Mouse (Mus musculus): ENCODE measurements at regions not wholly inside any gene's neighbourhood (a gene's known extent, or its start where the extent isn't known, plus 50 kb on each side); places are given as distances from the start of the nearest gene placed in this dataset.

GRCm38 (mm10) chr13:37533851-37534250 is 188.8 kb downstream of the Ly86 start:
- Histone ChIP-seq H3K9me3 (no peaks in the 10 kb centered on the region), H3K4me1 (peaks cover 16% of the 10 kb centered on the region), H3K27ac (replicated peaks) (no peak overlapping the region), H3K4me2 (no peak overlapping the region), H3K9ac (no peak overlapping the region), H3K36me3 (no peaks in the 10 kb centered on the region), H3K4me3 (no peak overlapping the region), H3K27me3 (replicated peaks) (no peaks in the 10 kb centered on the region)
- ATAC-seq (ENCODE audit: extremely low read depth, insufficient number of reproducible peaks, low FRiP score, low TSS enrichment), result no peak
- WGBS, result 67% methylated on average over 4 of the region's 4 CpGs

DNA sequence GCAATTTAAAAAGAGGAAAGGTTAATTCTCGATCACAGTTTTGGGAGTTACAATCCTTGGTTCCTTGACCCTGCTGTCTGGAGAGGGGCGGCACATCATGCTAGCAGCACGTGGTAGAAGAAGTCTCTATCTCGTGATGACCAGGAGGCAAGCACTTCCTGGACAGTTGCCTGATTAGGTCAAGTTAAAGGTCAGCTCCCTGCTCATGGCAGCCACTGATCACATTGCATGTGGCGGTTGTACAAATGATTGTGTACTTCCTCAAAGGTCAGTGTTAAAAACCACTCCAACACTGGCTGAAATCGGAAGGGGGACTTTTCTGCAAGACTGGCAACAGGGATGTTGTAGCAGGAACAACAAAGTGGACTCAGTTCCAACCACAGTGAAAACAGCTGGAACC is 192.3 kb downstream of the Ly86 start:
- Histone ChIP-seq H3K36me3 (no peaks in the 10 kb centered on the region), H3K27ac (replicated peaks) (0 out of 2 replicates have a peak overlapping the region, but pooled peaks have one; percentile 21), H3K4me2 (no peak overlapping the region), H3K27me3 (replicated peaks) (no peaks in the 10 kb centered on the region), H3K9me3 (no peaks in the 10 kb centered on the region), H3K9ac (no peak overlapping the region), H3K4me1 (peaks cover 17% of the 10 kb centered on the region), H3K4me3 (no peak overlapping the region)
- WGBS, result 52% methylated on average over 6 of the region's 6 CpGs
- no peak for ATAC-seq (ENCODE audit: extremely low read depth, insufficient number of reproducible peaks, low FRiP score, low TSS enrichment)

DNA sequence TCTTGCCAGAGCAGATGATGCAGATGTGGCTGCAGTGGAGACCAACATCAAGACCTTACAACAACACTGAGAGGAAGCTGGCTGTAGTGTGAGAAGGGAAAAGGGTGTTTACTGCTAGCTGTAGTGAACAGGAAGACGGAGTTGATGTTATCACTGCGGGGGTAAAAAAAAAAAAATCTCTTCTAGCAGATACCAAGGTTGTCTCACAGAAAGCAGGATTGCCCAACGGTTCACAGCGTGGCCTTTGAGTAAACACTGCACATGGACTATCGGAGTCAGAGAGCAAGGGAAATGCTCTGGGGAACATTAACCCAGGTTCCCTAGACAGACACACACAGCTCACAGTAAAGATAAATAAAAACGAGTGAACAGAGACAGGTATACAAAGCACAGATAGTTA is 192.8 kb downstream of the Ly86 start:
- H3K27ac ChIP-seq (replicated peaks), result 0 out of 2 replicates have a peak overlapping the region, but pooled peaks have one; percentile 22
- no peak for ATAC-seq (ENCODE audit: extremely low read depth, insufficient number of reproducible peaks, low FRiP score, low TSS enrichment)
- 46% methylated on average over 6 of the region's 6 CpGs for WGBS
- no peaks in the 10 kb centered on the region for H3K27me3 ChIP-seq (replicated peaks)
- no peaks in the 10 kb centered on the region for H3K36me3 ChIP-seq
- no peaks in the 10 kb centered on the region for H3K9me3 ChIP-seq
- H3K4me1 ChIP-seq, result peaks cover 14% of the 10 kb centered on the region
- no peak overlapping the region for H3K4me2 ChIP-seq
- no peak overlapping the region for H3K4me3 ChIP-seq
- H3K9ac ChIP-seq, result no peak overlapping the region

DNA sequence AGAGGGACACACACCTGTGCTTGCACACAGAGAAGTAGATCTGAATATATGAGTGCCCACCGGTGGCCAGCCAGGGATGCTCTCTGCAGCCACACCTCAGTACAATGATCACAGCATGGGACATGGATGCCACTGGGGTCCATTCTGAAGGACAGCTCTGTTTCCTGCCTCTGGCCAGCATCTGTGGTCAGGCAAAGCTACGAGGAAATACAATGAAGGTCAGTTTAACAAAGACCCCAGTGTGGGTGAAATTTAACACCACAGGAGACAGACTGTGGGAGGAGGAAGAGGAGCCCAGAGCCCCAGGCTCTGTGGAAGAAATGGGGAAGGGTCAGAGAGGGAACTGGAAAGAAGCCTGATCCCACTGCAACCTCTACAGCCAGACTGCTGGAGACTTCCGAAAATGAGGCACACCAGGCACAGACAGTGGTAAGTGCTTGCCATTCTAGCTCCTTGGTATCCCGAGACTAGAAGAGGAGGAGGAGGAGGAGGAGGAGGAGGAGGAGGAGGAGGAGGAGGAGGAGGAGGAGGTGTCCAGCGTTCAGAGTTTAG is 196.0 kb downstream of the Ly86 start:
- Histone ChIP-seq H3K9me3 (no peaks in the 10 kb centered on the region), H3K27ac (replicated peaks) (no peak overlapping the region), H3K9ac (no peak overlapping the region), H3K4me1 (peaks cover 12% of the 10 kb centered on the region), H3K4me2 (no peak overlapping the region), H3K4me3 (no peak overlapping the region), H3K27me3 (replicated peaks) (no peaks in the 10 kb centered on the region), H3K36me3 (no peaks in the 10 kb centered on the region)
- ATAC-seq (ENCODE audit: extremely low read depth, insufficient number of reproducible peaks, low FRiP score, low TSS enrichment), result no peak
- 37% methylated on average over 3 of the region's 5 CpGs for WGBS

- 9% methylated on average over 6 of the region's 6 CpGs for WGBS
- Histone ChIP-seq H3K9me3 (no peaks in the 10 kb centered on the region), H3K27ac (replicated peaks) (no peak overlapping the region), H3K36me3 (no peaks in the 10 kb centered on the region), H3K4me3 (no peak overlapping the region), H3K4me1 (peaks cover 12% of the 10 kb centered on the region), H3K9ac (peak overlapping the region; percentile 52; the same call in 1 of the 2 replicates), H3K27me3 (replicated peaks) (no peaks in the 10 kb centered on the region), H3K4me2 (peak overlapping the region; percentile 44)
- ATAC-seq (ENCODE audit: extremely low read depth, insufficient number of reproducible peaks, low FRiP score, low TSS enrichment), result no peak; the same call in 1 of the 2 replicates
These were observed 196.7 kb downstream of the Ly86 start for GRCm38 (mm10) chr13:37541674-37542073.

GRCm38 (mm10) chr13:37542744-37543196 is 197.8 kb downstream of the Ly86 start:
- H3K36me3 ChIP-seq, result no peaks in the 10 kb centered on the region
- H3K9ac ChIP-seq, result no peak overlapping the region
- no peak overlapping the region for H3K4me2 ChIP-seq
- no peak overlapping the region for H3K4me3 ChIP-seq
- peaks cover 20% of the 10 kb centered on the region for H3K4me1 ChIP-seq
- ATAC-seq (ENCODE audit: extremely low read depth, insufficient number of reproducible peaks, low FRiP score, low TSS enrichment), result no peak
- H3K27me3 ChIP-seq (replicated peaks), result no peaks in the 10 kb centered on the region
- no peaks in the 10 kb centered on the region for H3K9me3 ChIP-seq
- no peak overlapping the region for H3K27ac ChIP-seq (replicated peaks)
- 84% methylated on average over 13 of the region's 13 CpGs for WGBS

- no peak overlapping the region for H3K4me2 ChIP-seq
- WGBS, result 78% methylated on average over 3 of the region's 3 CpGs
- peaks cover 30% of the 10 kb centered on the region for H3K4me1 ChIP-seq
- no peak for ATAC-seq (ENCODE audit: extremely low read depth, insufficient number of reproducible peaks, low FRiP score, low TSS enrichment)
- no peak overlapping the region for H3K9ac ChIP-seq
- no peaks in the 10 kb centered on the region for H3K27me3 ChIP-seq (replicated peaks)
- H3K36me3 ChIP-seq, result no peaks in the 10 kb centered on the region
- no peak overlapping the region for H3K4me3 ChIP-seq
- no peak overlapping the region for H3K27ac ChIP-seq (replicated peaks)
- no peaks in the 10 kb centered on the region for H3K9me3 ChIP-seq
These were observed 198.8 kb downstream of the Ly86 start for GRCm38 (mm10) chr13:37543788-37544187.

- Histone ChIP-seq H3K36me3 (no peaks in the 10 kb centered on the region), H3K4me1 (peaks cover 31% of the 10 kb centered on the region), H3K9me3 (no peaks in the 10 kb centered on the region), H3K4me3 (no peak overlapping the region), H3K9ac (no peak overlapping the region), H3K27ac (replicated peaks) (no peak overlapping the region), H3K27me3 (replicated peaks) (no peaks in the 10 kb centered on the region), H3K4me2 (no peak overlapping the region)
- 80% methylated on average over 2 of the region's 2 CpGs for WGBS
- ATAC-seq (ENCODE audit: extremely low read depth, insufficient number of reproducible peaks, low FRiP score, low TSS enrichment), result no peak
These were observed 199.7 kb downstream of the Ly86 start for GRCm38 (mm10) chr13:37544696-37545095.

DNA sequence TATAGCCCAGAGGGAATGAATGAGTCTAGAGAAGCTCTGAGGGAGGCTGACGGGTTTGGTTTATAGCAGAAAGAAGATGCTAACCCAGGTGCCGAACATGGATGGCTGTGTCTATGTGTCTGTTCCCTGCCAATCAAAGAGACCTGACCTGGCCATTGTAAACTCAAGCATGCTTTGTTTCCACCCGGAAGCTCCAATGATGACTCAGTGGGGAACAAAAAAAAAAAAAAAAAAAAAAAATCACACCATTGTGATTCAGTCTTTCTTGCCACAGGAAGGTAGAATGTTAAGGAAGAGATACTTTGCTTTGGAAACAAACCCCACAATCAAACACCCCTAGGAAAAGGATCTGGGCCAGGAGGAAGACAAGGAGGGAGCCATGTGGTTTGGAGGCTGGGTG is 201.5 kb downstream of the Ly86 start:
- Histone ChIP-seq H3K4me2 (no peak overlapping the region), H3K27ac (replicated peaks) (peak overlapping the region; percentile 45; the same call in 1 of the 2 replicates), H3K9me3 (no peaks in the 10 kb centered on the region), H3K4me3 (no peak overlapping the region), H3K4me1 (peaks cover 31% of the 10 kb centered on the region), H3K27me3 (replicated peaks) (no peaks in the 10 kb centered on the region), H3K9ac (no peak overlapping the region), H3K36me3 (no peaks in the 10 kb centered on the region)
- whole genome bisulfite sequencing, result 75% methylated on average over 3 of the region's 3 CpGs
- no peak for ATAC-seq (ENCODE audit: extremely low read depth, insufficient number of reproducible peaks, low FRiP score, low TSS enrichment)

GRCm38 (mm10) chr13:37550584-37550983 is 205.6 kb downstream of the Ly86 start:
- no peaks in the 10 kb centered on the region for H3K27me3 ChIP-seq (replicated peaks)
- H3K36me3 ChIP-seq, result no peaks in the 10 kb centered on the region
- no peak for ATAC-seq (ENCODE audit: extremely low read depth, insufficient number of reproducible peaks, low FRiP score, low TSS enrichment)
- H3K4me1 ChIP-seq, result peaks cover 25% of the 10 kb centered on the region
- H3K4me2 ChIP-seq, result no peak overlapping the region
- no peak overlapping the region for H3K27ac ChIP-seq (replicated peaks)
- WGBS, result 61% methylated on average over 4 of the region's 4 CpGs
- H3K9me3 ChIP-seq, result no peaks in the 10 kb centered on the region
- no peak overlapping the region for H3K9ac ChIP-seq
- no peak overlapping the region for H3K4me3 ChIP-seq

DNA sequence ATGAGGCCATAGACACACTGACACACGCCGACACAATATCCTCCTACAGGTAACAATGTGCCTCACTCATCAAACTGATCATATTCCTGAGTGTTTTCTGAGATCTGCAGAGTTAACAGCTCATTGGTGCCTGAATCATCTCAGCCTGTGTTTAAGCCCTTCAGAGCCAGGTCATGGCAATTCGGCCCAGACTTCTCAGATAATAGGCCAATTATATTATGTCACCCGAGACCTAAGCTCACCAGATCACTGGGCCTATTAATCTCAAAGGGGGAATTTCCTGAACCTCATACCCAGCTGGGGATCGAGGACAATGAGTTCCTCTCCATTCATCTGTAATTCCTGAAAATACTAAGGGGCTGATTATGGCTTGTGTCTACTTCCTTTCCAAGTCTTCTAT is 208.4 kb downstream of the Ly86 start:
- Histone ChIP-seq H3K27ac (replicated peaks) (no peak overlapping the region), H3K27me3 (replicated peaks) (no peaks in the 10 kb centered on the region), H3K4me2 (no peak overlapping the region), H3K9me3 (no peaks in the 10 kb centered on the region), H3K4me1 (peaks cover 10% of the 10 kb centered on the region), H3K4me3 (no peak overlapping the region), H3K36me3 (no peaks in the 10 kb centered on the region), H3K9ac (no peak overlapping the region)
- no peak for ATAC-seq (ENCODE audit: extremely low read depth, insufficient number of reproducible peaks, low FRiP score, low TSS enrichment)
- 70% methylated on average over 5 of the region's 5 CpGs for WGBS

DNA sequence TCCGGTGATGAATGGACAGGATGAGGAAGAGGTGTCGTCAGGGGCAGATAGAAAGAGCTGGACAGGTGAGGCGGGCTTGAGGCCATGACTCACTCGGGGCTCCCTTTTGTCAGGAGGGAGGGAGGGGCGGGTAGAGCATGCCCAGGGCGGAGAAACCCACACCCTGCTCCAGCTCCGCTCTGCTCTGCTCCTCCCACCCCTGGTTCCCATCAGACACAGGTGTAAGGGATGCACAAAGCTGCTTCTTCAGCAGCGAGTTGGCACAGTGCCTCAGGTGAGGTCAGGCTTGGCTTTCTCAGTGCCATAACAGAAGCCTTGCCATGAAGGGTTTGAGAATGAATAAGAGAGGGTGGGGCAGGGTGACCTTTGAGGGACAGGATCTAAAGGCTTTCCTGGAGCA is 212.2 kb downstream of the Ly86 start:
- WGBS, result 70% methylated on average over 8 of the region's 8 CpGs
- no peaks in the 10 kb centered on the region for H3K27me3 ChIP-seq (replicated peaks)

More for the DNA sequence above, 212.2 kb downstream of the Ly86 start:
- Histone ChIP-seq H3K9me3 (no peaks in the 10 kb centered on the region), H3K4me2 (no peak overlapping the region), H3K4me3 (no peak overlapping the region), H3K27ac (replicated peaks) (no peak overlapping the region), H3K4me1 (peaks cover 38% of the 10 kb centered on the region), H3K9ac (no peak overlapping the region), H3K36me3 (no peaks in the 10 kb centered on the region)
- ATAC-seq (ENCODE audit: extremely low read depth, insufficient number of reproducible peaks, low FRiP score, low TSS enrichment), result no peak
